Mouse (Mus musculus) hindbrain, postnatal 0 days (tissue): ENCODE data around the gene Ezh1. TPM values are rescaled to one million over a fixed set of nuclear protein-coding genes. Genes with fewer than 3 reads are reported as not detected.

Experiments
- ATAC-seq: fragments of 200-750 bp; cut with Nextera tagmentation; 2 replicates; pipeline ENCODE4 v1.8.0; 2017; ENCODE audit warnings: mild to moderate bottlenecking, moderate TSS enrichment, moderate library complexity
- DNase-seq: peaks from one replicate; pipeline ENCODE4 v3.0.0-alpha.2; 2015; ENCODE audit warnings: low spot score
- H3K27ac ChIP-seq: fragments of 300-500 bp; sonication (generic); 2 replicates; pipeline ENCODE4 v1.5.1; 2014; ENCODE audit warnings: mild to moderate bottlenecking
- H3K27me3 ChIP-seq: fragments of 300-500 bp; sonication (generic); 2 replicates; pipeline ENCODE4 v1.6.1; 2014; ENCODE audit warnings: low read length, mixed read lengths; ENCODE audit not compliant: insufficient read depth
- H3K36me3 ChIP-seq: fragments of 300-500 bp; sonication (generic); 2 replicates; pipeline ENCODE4 v1.6.1; 2014; ENCODE audit warnings: low read length, mixed read lengths; ENCODE audit not compliant: insufficient read depth
- H3K4me1 ChIP-seq: fragments of 300-500 bp; sonication (generic); 2 replicates; pipeline ENCODE4 v1.6.1; 2014; ENCODE audit warnings: antibody characterized with exemption, low read length, mixed read lengths; ENCODE audit not compliant: insufficient read depth
- H3K4me2 ChIP-seq: fragments of 300-500 bp; sonication (generic); 2 replicates; pipeline ENCODE4 v1.6.1; 2014; ENCODE audit warnings: low read depth, mild to moderate bottlenecking, low read length, moderate library complexity, mixed read lengths
- H3K4me3 ChIP-seq: fragments of 300-500 bp; sonication (generic); 2 replicates; pipeline ENCODE4 v1.5.1; 2014; ENCODE audit warnings: low read length
- H3K9ac ChIP-seq: fragments of 300-500 bp; sonication (generic); replicated peaks from 2 replicates; pipeline ENCODE4 v1.6.1; 2014; ENCODE audit warnings: mild to moderate bottlenecking, low read length, moderate library complexity, mixed read lengths
- H3K9me3 ChIP-seq: fragments of 300-500 bp; sonication (generic); 2 replicates; pipeline ENCODE4 v1.6.1; 2016; ENCODE audit warnings: low read length, mixed read lengths
- CTCF ChIP-seq: IDR thresholded peaks from 2 replicates; pipeline ENCODE4 v1.5.1; 2016; ENCODE audit warnings: antibody characterized with exemption, control low read depth, low read depth
- WGBS: fragments of 180-500 bp; shearing (Covaris S2); extraction: QIAGEN DNeasy Blood & Tissue Kit; methylation state at CpG from one replicate; pipeline ENCODE4 v1.1.7; 2014; 5-methylcytosine and 5-hydroxymethylcytosine counted together
- polyA plus RNA-seq: library from polyadenylated mRNA; unstranded; fragments of >200 nt; fragmentation: Nextera tagmentation; extraction: Ambion mirVana; gene quantifications from 2 replicates; pipeline ENCODE4 v1.2.1, GENCODE M21; 2015
- total RNA-seq: library from RNA; depleted of rRNA; stranded (reverse); fragments of >200 nt; gene quantifications from 2 replicates; pipeline ENCODE4 v1.2.3, GENCODE M21; 2014

The Ezh1 gene
- total and polyA plus RNA-seq, 2 experiments from 2014 or later = 22.2 to 26.7 TPM

- H3K27ac ChIP-seq = no peak overlapping the region
- 70% methylated on average over 27 of the region's 27 CpGs for WGBS
- TF ChIP-seq CTCF = no peak
- peaks cover 10% of the 10 kb centered on the region for H3K4me1 ChIP-seq
- H3K9me3 ChIP-seq = no peaks in the 10 kb centered on the region
- H3K4me2 ChIP-seq = no peak overlapping the region
- no peaks in the 10 kb centered on the region for H3K27me3 ChIP-seq
- DNase-seq (peak; percentile 3), ATAC-seq (no peak)
- H3K9ac ChIP-seq = no peak overlapping the region
- H3K4me3 ChIP-seq = no peak overlapping the region
- H3K36me3 ChIP-seq = peaks cover 22% of the 10 kb centered on the region
Measured at GRCm38 (mm10) chr11:101186526-101187247, 39.6 kb downstream of the Ezh1 start.

GRCm38 (mm10) chr11:101185441-101185840 is 40.8 kb downstream of the Ezh1 start:
- ATAC-seq (no peak), DNase-seq (no peak)
- no peak for TF ChIP-seq CTCF
- Histone ChIP-seq H3K9ac (no peak overlapping the region), H3K36me3 (peaks cover 22% of the 10 kb centered on the region), H3K27ac (no peak overlapping the region), H3K9me3 (no peaks in the 10 kb centered on the region), H3K27me3 (no peaks in the 10 kb centered on the region), H3K4me3 (no peak overlapping the region), H3K4me1 (peaks cover 10% of the 10 kb centered on the region), H3K4me2 (no peak overlapping the region)
- WGBS = 90% methylated on average over 4 of the region's 4 CpGs

- Histone ChIP-seq H3K4me3 (no peak overlapping the region), H3K36me3 (peaks cover 22% of the 10 kb centered on the region), H3K9ac (no peak overlapping the region), H3K9me3 (no peaks in the 10 kb centered on the region), H3K4me2 (no peak overlapping the region), H3K27me3 (no peaks in the 10 kb centered on the region), H3K4me1 (peaks cover 7% of the 10 kb centered on the region), H3K27ac (no peak overlapping the region)
- ATAC-seq (no peak), DNase-seq (no peak)
- 91% methylated on average over 12 of the region's 12 CpGs for WGBS
- no peak for TF ChIP-seq CTCF
Measured at GRCm38 (mm10) chr11:101184984-101185383, 41.3 kb downstream of the Ezh1 start.

- no peak for TF ChIP-seq CTCF
- Histone ChIP-seq H3K4me2 (no peak overlapping the region), H3K9ac (0 out of 2 replicates have a peak overlapping the region, but pooled peaks have one; percentile 9), H3K4me3 (no peak overlapping the region), H3K27me3 (no peaks in the 10 kb centered on the region), H3K4me1 (no peaks in the 10 kb centered on the region), H3K27ac (no peak overlapping the region), H3K36me3 (peaks cover 22% of the 10 kb centered on the region), H3K9me3 (no peaks in the 10 kb centered on the region)
- 67% methylated on average over 14 of the region's 14 CpGs for WGBS
- DNase-seq (no peak), ATAC-seq (no peak)
Measured at GRCm38 (mm10) chr11:101182771-101183517, 43.3 kb downstream of the Ezh1 start.

- ATAC-seq (no peak), DNase-seq (no peak)
- Histone ChIP-seq H3K4me2 (no peak overlapping the region), H3K9ac (no peak overlapping the region), H3K4me3 (no peak overlapping the region), H3K36me3 (peaks cover 22% of the 10 kb centered on the region), H3K27ac (no peak overlapping the region), H3K27me3 (no peaks in the 10 kb centered on the region), H3K4me1 (no peaks in the 10 kb centered on the region; the same call in 1 of the 2 replicates), H3K9me3 (no peaks in the 10 kb centered on the region)
- TF ChIP-seq CTCF = no peak
- 92% methylated on average over 11 of the region's 11 CpGs for WGBS
Measured at GRCm38 (mm10) chr11:101181961-101182360, 44.3 kb downstream of the Ezh1 start.

- Histone ChIP-seq H3K27ac (no peak overlapping the region), H3K4me1 (no peaks in the 10 kb centered on the region; the same call in 1 of the 2 replicates), H3K4me2 (no peak overlapping the region), H3K4me3 (no peak overlapping the region), H3K9ac (no peak overlapping the region), H3K36me3 (peaks cover 22% of the 10 kb centered on the region), H3K27me3 (no peaks in the 10 kb centered on the region), H3K9me3 (no peaks in the 10 kb centered on the region)
- TF ChIP-seq CTCF = peak; percentile 91
- WGBS = 43% methylated on average over 10 of the region's 10 CpGs
- DNase-seq (peak; percentile 84), ATAC-seq (no peak)
Measured at GRCm38 (mm10) chr11:101180846-101181740, 45.2 kb downstream of the Ezh1 start.
